7 mouse cellular contexts compared by ENCODE assay signal in the genomic region with DNA sequence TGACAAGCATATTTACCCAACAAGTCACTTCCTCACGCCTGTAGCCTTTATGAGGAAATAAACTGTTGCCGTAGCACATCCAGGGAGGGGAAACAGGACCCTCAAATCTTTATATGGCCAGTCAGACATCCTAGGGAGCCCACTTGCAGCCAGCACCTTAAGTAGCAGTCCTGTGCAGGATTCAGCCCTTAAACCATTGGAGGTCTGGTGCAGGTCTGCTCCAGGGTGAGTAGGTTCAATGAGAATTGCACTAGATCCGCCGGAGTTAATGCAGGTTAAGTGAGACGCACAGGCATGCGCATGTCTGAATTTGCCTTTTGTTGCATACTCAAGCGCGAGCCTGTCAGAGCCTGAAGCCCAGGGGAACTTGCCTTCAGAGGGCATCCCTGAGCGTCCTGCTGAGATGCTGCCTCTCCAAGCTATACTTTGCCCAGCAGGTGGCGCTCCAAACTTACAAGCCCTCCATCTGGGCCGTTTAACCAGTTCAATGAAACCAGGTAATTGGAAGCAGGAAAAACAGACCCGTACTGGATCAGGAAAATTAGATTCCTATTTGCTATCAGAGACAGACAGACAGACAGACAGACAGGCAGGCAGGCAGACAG. TPM values are rescaled to one million over a fixed set of nuclear protein-coding genes. Genes with fewer than 3 reads are reported as not detected.
DNase-seq lines count a peak whose midpoint lies in the region; ATAC-seq and TF ChIP-seq lines count a peak whose summit lies in the region.

No protein-coding gene starts in this region.

- ATAC-seq in limb, embryonic 11.5 days (ENCODE audit: insufficient number of reproducible peaks, low FRiP score, low TSS enrichment, low read depth) = peak; percentile 74
- ATAC-seq in midbrain, embryonic 15.5 days (replicated peaks) = peak; percentile 78

- no peak overlapping the region for H3K9ac ChIP-seq in limb, embryonic 11.5 days (ENCODE audit: low read length)
- H3K9ac ChIP-seq in midbrain, embryonic 15.5 days = no peak overlapping the region

- peak; percentile 95 for TF ChIP-seq CTCF in kidney, adult 2 months (conservative IDR thresholded peaks at IDR 0.05; ENCODE audit: insufficient read depth, insufficient read length, low read depth, low read length)

- peak; percentile 94 for DNase-seq in adrenal gland, postnatal 10 days
- peak; percentile 90 for DNase-seq in embryo, embryonic 11.5 days (ENCODE audit: low read depth, low spot score)
- peak; percentile 83 to 92 for DNase-seq in gastrocnemius, postnatal 4 days (ENCODE audit: low spot score in 2 of 2)
- DNase-seq in kidney, adult 2 months = peak; percentile 96
- DNase-seq in limb, embryonic 11.5 days (ENCODE audit: low spot score) = peak; percentile 97
- peak; percentile 66 to 87 for DNase-seq in spleen, adult 18-20 months

- no peak overlapping the region for H3K4me2 ChIP-seq in limb, embryonic 11.5 days (ENCODE audit: low read depth, severe bottlenecking)
- peak overlapping the region; percentile 30 for H3K4me2 ChIP-seq in midbrain, embryonic 15.5 days

- H3K27ac ChIP-seq in kidney, adult 2 months (ENCODE audit: insufficient read depth, low read depth, low read length) = no peak overlapping the region
- no peak overlapping the region for H3K27ac ChIP-seq in limb, embryonic 11.5 days (replicated peaks; ENCODE audit: low read depth, low read length)
- peak overlapping the region; percentile 69 for H3K27ac ChIP-seq in midbrain, embryonic 15.5 days

- H3K4me3 ChIP-seq in kidney, adult 2 months (ENCODE audit: insufficient read depth, low read depth, low read length) = no peak overlapping the region
- H3K4me3 ChIP-seq in limb, embryonic 11.5 days (ENCODE audit: low read depth, low read length) = no peak overlapping the region
- no peak overlapping the region for H3K4me3 ChIP-seq in midbrain, embryonic 15.5 days

- WGBS in kidney, adult 2 months = 8% methylated on average over 12 of the region's 12 CpGs
- WGBS in limb, embryonic 11.5 days = 5% methylated on average over 12 of the region's 12 CpGs
- WGBS in midbrain, embryonic 15.5 days = 11% methylated on average over 12 of the region's 12 CpGs

- H3K4me1 ChIP-seq in kidney, adult 2 months (ENCODE audit: control insufficient read depth, insufficient read depth, low read length) = peaks cover 3% of the 10 kb centered on the region; the same call in 1 of the 2 replicates
- H3K4me1 ChIP-seq in limb, embryonic 11.5 days (ENCODE audit: control insufficient read depth, insufficient read depth, low read length) = no peaks in the 10 kb centered on the region
- H3K4me1 ChIP-seq in midbrain, embryonic 15.5 days = peaks cover 26% of the 10 kb centered on the region

- H3K36me3 ChIP-seq in kidney, adult 2 months (ENCODE audit: control insufficient read depth, insufficient read depth, low read length) = no peaks in the 10 kb centered on the region
- no peaks in the 10 kb centered on the region for H3K36me3 ChIP-seq in limb, embryonic 11.5 days (ENCODE audit: control insufficient read depth, insufficient read depth, low read length)
- H3K36me3 ChIP-seq in midbrain, embryonic 15.5 days (replicated peaks) = no peaks in the 10 kb centered on the region

- no peak for TF ChIP-seq POLR2A in kidney, adult 2 months (IDR thresholded peaks at IDR 0.05; ENCODE audit: low read depth, low read length)

- H3K27me3 ChIP-seq in kidney, adult 2 months (replicated peaks; ENCODE audit: control insufficient read depth, insufficient read depth, low read length) = no peaks in the 10 kb centered on the region
- no peaks in the 10 kb centered on the region for H3K27me3 ChIP-seq in limb, embryonic 11.5 days (ENCODE audit: control insufficient read depth, insufficient read depth, low read length)
- H3K27me3 ChIP-seq in midbrain, embryonic 15.5 days (replicated peaks) = no peaks in the 10 kb centered on the region

- H3K9me3 ChIP-seq in limb, embryonic 11.5 days (ENCODE audit: control insufficient read depth, low read length) = no peaks in the 10 kb centered on the region
- H3K9me3 ChIP-seq in midbrain, embryonic 15.5 days = no peaks in the 10 kb centered on the region

RNA-seq across cellular contexts. Expression of a gene that starts 37.8 kb away (rescaled TPM):
- total RNA-seq in adrenal gland, postnatal 10 days (2021) = not detected
- total RNA-seq in gastrocnemius, postnatal 4 days (2021) = not detected
- polyA plus RNA-seq in kidney, adult 2 months (2012; rRNA removed) = not detected in 2 replicates
- polyA plus RNA-seq in limb, embryonic 11.5 days (2014; fragmentation: Nextera tagmentation; extraction: Ambion mirVana) = not detected in 2 replicates
- not detected in 2 replicates for polyA plus RNA-seq in midbrain, embryonic 15.5 days (2015; fragmentation: Nextera tagmentation; extraction: Ambion mirVana)

RNA-seq across cellular contexts. Expression of a gene that starts 45.7 kb away (rescaled TPM):
- total RNA-seq in adrenal gland, postnatal 10 days (2021) = 1 to 10 TPM; 2.9 to 4.9 TPM
- 10 to 100 TPM in 1 of 2 experiments, 1 to 10 TPM in 1; 7.5 to 10.2 TPM for total RNA-seq in gastrocnemius, postnatal 4 days (2021)
- 7.3 and 8.7 TPM in 2 replicates for polyA plus RNA-seq in kidney, adult 2 months (2012; rRNA removed)
- 9.9 and 12.1 TPM in 2 replicates for polyA plus RNA-seq in limb, embryonic 11.5 days (2014; fragmentation: Nextera tagmentation; extraction: Ambion mirVana)
- 11.5 and 12.8 TPM in 2 replicates for polyA plus RNA-seq in midbrain, embryonic 15.5 days (2015; fragmentation: Nextera tagmentation; extraction: Ambion mirVana)
